Mouse (Mus musculus): ENCODE measurements around the gene Xxylt1. TPM values are rescaled to one million over a fixed set of nuclear protein-coding genes. Genes with fewer than 3 reads are reported as not detected.

The Xxylt1 gene
- polyA plus RNA-seq, 1 experiment from 2014 or later: 10.8 TPM

GRCm38 (mm10) chr16:30998048-30998447, 83.2 kb downstream of the Xxylt1 start:
- Histone ChIP-seq H3K9ac (no peak overlapping the region), H3K27me3 (no peaks in the 10 kb centered on the region), H3K4me1 (replicated peaks) (peaks cover 31% of the 10 kb centered on the region), H3K27ac (no peak overlapping the region), H3K4me2 (no peak overlapping the region), H3K9me3 (no peaks in the 10 kb centered on the region), H3K36me3 (no peaks in the 10 kb centered on the region), H3K4me3 (no peak overlapping the region)
- WGBS: 89% methylated on average over 2 of the region's 2 CpGs
- ATAC-seq (ENCODE audit: low FRiP score): no peak

DNA sequence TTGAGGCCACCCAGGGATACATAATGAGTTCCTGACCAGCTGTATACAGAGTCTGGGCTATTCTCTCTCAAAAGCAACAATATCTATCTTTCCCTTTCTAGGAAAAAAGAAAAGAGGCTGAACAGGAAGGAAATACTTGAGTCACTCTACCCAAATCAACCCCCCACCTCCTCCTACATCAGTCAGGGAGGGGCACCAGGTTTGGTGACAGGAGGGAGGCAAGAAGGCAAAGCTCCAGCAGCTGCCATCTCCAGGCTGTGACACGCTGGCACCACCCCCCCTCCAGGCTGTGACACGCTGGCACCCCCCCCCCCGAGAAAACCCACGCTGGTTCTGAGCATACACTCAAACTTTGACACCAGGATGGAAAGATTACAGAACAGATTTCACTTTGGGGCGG, 85.8 kb downstream of the Xxylt1 start:
- WGBS: 87% methylated on average over 5 of the region's 5 CpGs

GRCm38 (mm10) chr16:30994881-30995280, 86.4 kb downstream of the Xxylt1 start:
- WGBS: 43% methylated on average over 2 of the region's 2 CpGs
- no peak overlapping the region for H3K4me2 ChIP-seq
- H3K4me3 ChIP-seq: no peak overlapping the region
- no peaks in the 10 kb centered on the region for H3K9me3 ChIP-seq
- H3K4me1 ChIP-seq (replicated peaks): peaks cover 39% of the 10 kb centered on the region
- no peak overlapping the region for H3K9ac ChIP-seq
- H3K36me3 ChIP-seq: no peaks in the 10 kb centered on the region
- no peak overlapping the region for H3K27ac ChIP-seq
- no peaks in the 10 kb centered on the region for H3K27me3 ChIP-seq
- ATAC-seq (ENCODE audit: low FRiP score): no peak

More for the DNA sequence above, 85.8 kb downstream of the Xxylt1 start:
- H3K4me1 ChIP-seq (replicated peaks): peaks cover 37% of the 10 kb centered on the region
- H3K27ac ChIP-seq: no peak overlapping the region
- H3K4me2 ChIP-seq: no peak overlapping the region
- H3K36me3 ChIP-seq: no peaks in the 10 kb centered on the region
- H3K27me3 ChIP-seq: no peaks in the 10 kb centered on the region
- no peak overlapping the region for H3K4me3 ChIP-seq
- H3K9ac ChIP-seq: no peak overlapping the region
- H3K9me3 ChIP-seq: no peaks in the 10 kb centered on the region
- no peak for ATAC-seq (ENCODE audit: low FRiP score)

DNA sequence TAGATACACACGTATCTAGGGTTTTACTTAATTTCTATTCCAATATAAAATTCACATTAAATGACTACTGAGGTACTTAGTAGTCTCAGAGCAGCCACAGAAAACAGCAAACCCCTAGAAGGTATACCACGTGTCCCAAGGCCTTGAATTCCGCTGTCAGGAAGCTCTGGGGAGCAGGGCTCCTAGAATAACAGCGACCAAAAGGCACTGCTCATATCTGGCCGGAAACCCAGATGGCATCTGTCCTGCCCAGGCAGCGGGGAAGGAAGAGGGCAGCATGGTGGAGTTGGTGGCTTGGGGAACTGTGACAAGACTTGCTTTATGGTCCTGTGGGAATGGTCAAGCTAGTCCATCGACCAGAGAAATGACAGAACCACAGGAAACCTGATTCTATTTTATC, 86.9 kb downstream of the Xxylt1 start:
- no peak for ATAC-seq (ENCODE audit: low FRiP score)
- WGBS: 78% methylated on average over 7 of the region's 7 CpGs

GRCm38 (mm10) chr16:30992568-30992967, 88.7 kb downstream of the Xxylt1 start:
- ATAC-seq (ENCODE audit: low FRiP score): no peak
- 22% methylated on average over 5 of the region's 5 CpGs for WGBS

More for the DNA sequence above, 86.9 kb downstream of the Xxylt1 start:
- Histone ChIP-seq H3K4me2 (no peak overlapping the region), H3K9ac (no peak overlapping the region), H3K4me3 (no peak overlapping the region), H3K27ac (no peak overlapping the region), H3K4me1 (replicated peaks) (peaks cover 39% of the 10 kb centered on the region), H3K27me3 (no peaks in the 10 kb centered on the region), H3K9me3 (no peaks in the 10 kb centered on the region), H3K36me3 (no peaks in the 10 kb centered on the region)

DNA sequence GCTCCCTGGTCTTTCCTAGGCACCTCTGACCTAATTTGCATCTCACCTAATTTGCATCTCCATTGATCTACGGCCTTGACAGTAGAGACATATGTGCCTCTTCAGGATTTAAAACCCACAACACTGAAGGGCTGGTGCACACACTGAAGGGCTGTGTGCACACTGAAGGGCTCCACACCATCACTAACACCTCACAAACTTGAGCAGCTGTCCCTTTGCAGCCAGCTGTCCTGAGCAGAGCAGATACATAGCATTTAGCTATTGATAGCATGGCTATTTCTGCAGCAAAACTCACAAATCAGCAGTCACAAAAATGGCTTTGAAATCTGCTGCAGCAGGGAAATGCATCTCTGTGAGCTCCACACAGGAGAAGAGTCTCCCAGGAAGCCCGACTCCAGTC, 90.6 kb downstream of the Xxylt1 start:
- no peak overlapping the region for H3K4me3 ChIP-seq
- no peak overlapping the region for H3K4me2 ChIP-seq
- H3K27me3 ChIP-seq: no peaks in the 10 kb centered on the region
- no peaks in the 10 kb centered on the region for H3K9me3 ChIP-seq
- no peak for ATAC-seq (ENCODE audit: low FRiP score)
- 24% methylated on average over 2 of the region's 2 CpGs for WGBS
- H3K27ac ChIP-seq: no peak overlapping the region
- peaks cover 41% of the 10 kb centered on the region for H3K4me1 ChIP-seq (replicated peaks)
- H3K9ac ChIP-seq: no peak overlapping the region
- H3K36me3 ChIP-seq: no peaks in the 10 kb centered on the region

More at GRCm38 (mm10) chr16:30992568-30992967, 88.7 kb downstream of the Xxylt1 start:
- Histone ChIP-seq H3K9ac (no peak overlapping the region), H3K4me2 (no peak overlapping the region), H3K4me3 (no peak overlapping the region), H3K9me3 (no peaks in the 10 kb centered on the region), H3K36me3 (no peaks in the 10 kb centered on the region), H3K27me3 (no peaks in the 10 kb centered on the region), H3K27ac (peak overlapping the region; percentile 45), H3K4me1 (replicated peaks) (peaks cover 41% of the 10 kb centered on the region)

- Histone ChIP-seq H3K4me2 (no peak overlapping the region), H3K9me3 (no peaks in the 10 kb centered on the region), H3K4me3 (no peak overlapping the region), H3K36me3 (no peaks in the 10 kb centered on the region), H3K27ac (no peak overlapping the region), H3K9ac (no peak overlapping the region), H3K27me3 (no peaks in the 10 kb centered on the region), H3K4me1 (replicated peaks) (peaks cover 51% of the 10 kb centered on the region)
- 89% methylated on average over 6 of the region's 6 CpGs for WGBS
- no peak for ATAC-seq (ENCODE audit: low FRiP score)
Measured at GRCm38 (mm10) chr16:30988225-30988624, 93.0 kb downstream of the Xxylt1 start.

DNA sequence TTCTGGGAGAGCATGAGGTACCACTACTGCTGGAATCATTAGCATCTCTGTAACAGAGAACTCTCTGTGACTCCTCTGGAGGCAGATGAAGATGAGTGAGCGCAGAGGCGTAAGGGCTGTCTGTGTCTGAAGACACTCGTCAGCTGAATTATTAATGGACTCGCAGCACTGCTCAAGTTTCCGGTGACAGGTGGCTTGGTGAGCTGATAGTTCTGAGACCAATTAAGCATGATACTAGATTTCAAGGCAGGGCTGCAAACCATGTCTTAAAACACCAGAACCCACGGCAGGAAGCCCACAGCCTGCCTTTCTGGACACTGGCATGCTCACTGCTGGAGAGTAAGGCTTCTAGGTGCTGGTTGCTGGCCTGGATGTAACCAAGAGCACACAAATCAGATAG, 93.5 kb downstream of the Xxylt1 start:
- Histone ChIP-seq H3K4me1 (replicated peaks) (peaks cover 49% of the 10 kb centered on the region), H3K4me3 (no peak overlapping the region), H3K36me3 (no peaks in the 10 kb centered on the region), H3K27me3 (no peaks in the 10 kb centered on the region), H3K4me2 (no peak overlapping the region), H3K9ac (no peak overlapping the region), H3K9me3 (no peaks in the 10 kb centered on the region), H3K27ac (no peak overlapping the region)
- no peak for ATAC-seq (ENCODE audit: low FRiP score)
- WGBS: 57% methylated on average over 6 of the region's 6 CpGs

DNA sequence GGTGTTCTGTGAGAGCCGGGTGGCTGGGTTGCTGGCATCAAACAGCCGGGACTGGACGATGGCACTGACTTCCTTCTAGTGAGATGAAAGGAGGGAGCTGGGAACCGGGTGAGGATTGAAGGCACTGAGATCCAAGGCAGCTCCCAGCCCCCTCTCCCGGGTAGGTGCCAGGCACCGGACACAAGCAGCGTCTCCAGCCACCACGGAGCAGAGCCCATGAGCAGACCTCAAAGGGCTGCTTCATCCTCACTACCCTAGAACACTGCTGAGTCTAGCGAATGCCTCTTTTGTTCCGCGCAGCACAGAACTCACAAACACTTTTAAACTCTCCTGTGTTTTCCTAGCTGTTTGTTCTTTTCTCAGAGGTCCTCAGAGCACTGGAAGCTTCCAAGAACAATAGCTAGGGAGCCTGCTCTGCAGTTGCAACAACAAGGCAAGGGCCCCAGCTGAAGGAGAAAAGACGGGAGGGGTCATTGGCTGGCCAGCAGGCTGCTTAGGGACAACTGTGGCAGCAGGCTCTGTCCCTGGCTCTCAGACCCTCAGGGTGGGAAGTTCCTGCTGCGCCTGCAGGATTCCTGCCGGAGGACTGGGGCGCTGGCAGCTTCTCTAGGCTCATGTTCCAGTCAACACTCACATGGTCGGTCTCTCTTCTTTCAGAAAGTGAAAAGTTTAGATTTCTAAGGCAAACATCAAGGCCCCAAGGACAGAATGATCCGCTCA, 96.2 kb downstream of the Xxylt1 start:
- H3K4me1 ChIP-seq (replicated peaks): peaks cover 36% of the 10 kb centered on the region
- no peaks in the 10 kb centered on the region for H3K36me3 ChIP-seq
- H3K4me2 ChIP-seq: no peak overlapping the region
- H3K4me3 ChIP-seq: no peak overlapping the region
- H3K27ac ChIP-seq: peak overlapping the region; percentile 67
- ATAC-seq (ENCODE audit: low FRiP score): no peak
- no peaks in the 10 kb centered on the region for H3K9me3 ChIP-seq
- 20% methylated on average over 17 of the region's 17 CpGs for WGBS
- H3K9ac ChIP-seq: no peak overlapping the region
- H3K27me3 ChIP-seq: no peaks in the 10 kb centered on the region

DNA sequence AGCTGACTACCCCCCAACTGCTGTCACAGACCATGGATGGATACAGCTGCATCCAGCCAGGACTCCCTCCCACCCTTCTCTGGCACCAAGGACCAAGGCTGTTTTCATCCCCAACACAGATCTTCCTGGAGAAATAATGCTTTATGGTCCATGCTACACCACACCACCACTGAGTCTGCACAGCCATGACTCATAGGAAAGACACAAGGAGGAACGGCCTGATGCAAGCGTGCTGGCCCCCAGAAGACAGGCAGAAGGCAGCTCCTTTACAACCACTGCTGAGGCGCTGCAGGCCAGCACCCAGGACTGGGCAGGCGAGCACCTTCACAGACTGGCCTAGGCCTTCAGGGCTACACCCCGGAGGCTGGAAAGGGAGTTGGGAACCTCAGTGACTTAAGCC, 97.1 kb downstream of the Xxylt1 start:
- Histone ChIP-seq H3K4me3 (no peak overlapping the region), H3K4me2 (no peak overlapping the region), H3K9me3 (no peaks in the 10 kb centered on the region), H3K4me1 (replicated peaks) (peaks cover 36% of the 10 kb centered on the region), H3K9ac (no peak overlapping the region), H3K36me3 (no peaks in the 10 kb centered on the region), H3K27me3 (no peaks in the 10 kb centered on the region), H3K27ac (no peak overlapping the region; the same call in 1 of the 2 replicates)
- WGBS: 87% methylated on average over 5 of the region's 5 CpGs
- no peak for ATAC-seq (ENCODE audit: low FRiP score)

DNA sequence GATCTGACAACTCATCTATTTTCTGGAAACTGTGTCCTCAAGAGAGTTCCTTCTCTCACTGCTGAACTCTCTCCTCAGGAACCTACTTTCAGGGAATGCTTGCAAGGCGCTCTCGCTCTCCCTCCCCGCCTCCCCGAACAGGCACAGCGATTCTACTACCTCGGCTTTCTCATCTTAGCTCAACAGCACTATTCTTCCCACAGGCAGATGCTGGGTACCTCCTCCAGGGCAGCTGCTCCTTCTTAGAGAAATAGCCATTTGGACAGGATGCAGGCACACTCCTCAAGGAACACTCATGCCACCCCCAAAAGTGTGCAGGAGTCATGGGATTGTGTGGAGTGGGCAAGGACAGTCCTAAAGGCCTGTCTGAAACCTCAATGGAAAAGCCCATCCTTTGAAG, 97.5 kb downstream of the Xxylt1 start:
- H3K4me3 ChIP-seq: no peak overlapping the region
- H3K9ac ChIP-seq: no peak overlapping the region
- WGBS: 68% methylated on average over 6 of the region's 6 CpGs
- no peaks in the 10 kb centered on the region for H3K9me3 ChIP-seq
- no peak overlapping the region for H3K4me2 ChIP-seq
- H3K36me3 ChIP-seq: no peaks in the 10 kb centered on the region
- no peaks in the 10 kb centered on the region for H3K27me3 ChIP-seq
- no peak overlapping the region for H3K27ac ChIP-seq
- peaks cover 36% of the 10 kb centered on the region for H3K4me1 ChIP-seq (replicated peaks)
- no peak for ATAC-seq (ENCODE audit: low FRiP score)

DNA sequence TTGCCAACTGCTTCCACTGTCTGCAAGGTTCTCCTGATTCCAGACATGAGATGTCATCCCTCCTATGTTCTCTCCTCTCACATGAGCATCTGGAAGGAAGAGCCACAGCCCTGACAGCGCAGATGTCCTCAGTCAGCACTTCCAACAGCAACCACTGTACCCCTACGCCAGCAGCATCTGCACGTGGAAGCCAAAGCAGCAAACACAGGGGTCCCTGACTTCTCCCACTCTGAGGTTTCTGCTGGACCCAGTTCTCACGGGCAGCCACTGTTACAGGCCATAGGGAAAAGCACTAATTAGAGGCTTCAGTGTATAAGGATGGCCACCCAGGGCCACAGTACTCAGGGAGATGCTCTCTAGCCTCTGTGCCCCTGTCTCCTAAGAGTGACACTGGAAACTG, 98.0 kb downstream of the Xxylt1 start:
- no peaks in the 10 kb centered on the region for H3K36me3 ChIP-seq
- H3K4me1 ChIP-seq (replicated peaks): peaks cover 36% of the 10 kb centered on the region
- no peak overlapping the region for H3K4me2 ChIP-seq
- 0 out of 2 replicates have a peak, but pooled peaks have one; percentile 12 for ATAC-seq (ENCODE audit: low FRiP score)
- no peaks in the 10 kb centered on the region for H3K9me3 ChIP-seq
- H3K4me3 ChIP-seq: no peak overlapping the region
- H3K27ac ChIP-seq: 0 out of 2 replicates have a peak overlapping the region, but pooled peaks have one; percentile 49
- H3K27me3 ChIP-seq: no peaks in the 10 kb centered on the region
- 59% methylated on average over 4 of the region's 4 CpGs for WGBS
- H3K9ac ChIP-seq: no peak overlapping the region

- no peak overlapping the region for H3K4me3 ChIP-seq
- H3K9ac ChIP-seq: no peak overlapping the region
- H3K4me2 ChIP-seq: no peak overlapping the region
- no peaks in the 10 kb centered on the region for H3K27me3 ChIP-seq
- no peak for ATAC-seq (ENCODE audit: low FRiP score)
- no peak overlapping the region for H3K27ac ChIP-seq
- peaks cover 41% of the 10 kb centered on the region for H3K4me1 ChIP-seq (replicated peaks)
- no peaks in the 10 kb centered on the region for H3K36me3 ChIP-seq
- 87% methylated on average over 10 of the region's 10 CpGs for WGBS
- no peaks in the 10 kb centered on the region for H3K9me3 ChIP-seq
Measured at GRCm38 (mm10) chr16:30981345-30981744, 99.9 kb downstream of the Xxylt1 start.

Data from hindbrain, embryonic 13.5 days (tissue).